Mouse (Mus musculus): ENCODE results near the gene Gm21310.
"Not testable (repeated sequence)": the region's sequence is repeated elsewhere in the genome, so short reads cannot be mapped to it uniquely, and the experiment has no call there.

Gene Gm21310

DNA sequence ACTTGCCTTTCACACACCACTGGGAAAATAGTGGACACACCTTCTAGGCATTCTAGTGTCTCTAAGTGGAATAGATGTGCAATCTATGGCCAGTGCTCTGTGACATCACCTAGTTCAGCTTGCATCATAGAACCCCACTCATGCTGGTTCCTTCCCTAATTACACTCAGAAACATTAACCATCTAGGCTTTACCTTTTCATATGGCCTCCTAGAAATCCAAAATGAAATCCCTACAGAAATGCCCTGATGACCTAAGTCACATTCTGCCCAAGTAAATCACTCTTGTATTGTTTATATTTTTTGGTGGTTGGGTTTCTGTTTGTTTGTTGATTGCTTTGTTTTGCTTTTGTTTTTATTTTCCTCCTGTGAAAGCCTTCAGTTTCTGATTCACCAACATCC lies at the start of gene Gm21310:
Gene Gm21310 (minus strand): TSS at position 101 of the 400 bp plus-strand sequence.
- DNase-seq (ENCODE audit: low read depth in 1 of 2, low spot score in 2 of 2) = not testable (repeated sequence)
